Mouse (Mus musculus) cerebellum, adult 18-20 months (tissue): Measurements from ENCODE around the gene Prkar1a.

Experiments used
- DNase-seq, 2 experiments: peaks; one replicate each; pipeline ENCODE4 v3.0.0; 2021

The Prkar1a gene

DNA sequence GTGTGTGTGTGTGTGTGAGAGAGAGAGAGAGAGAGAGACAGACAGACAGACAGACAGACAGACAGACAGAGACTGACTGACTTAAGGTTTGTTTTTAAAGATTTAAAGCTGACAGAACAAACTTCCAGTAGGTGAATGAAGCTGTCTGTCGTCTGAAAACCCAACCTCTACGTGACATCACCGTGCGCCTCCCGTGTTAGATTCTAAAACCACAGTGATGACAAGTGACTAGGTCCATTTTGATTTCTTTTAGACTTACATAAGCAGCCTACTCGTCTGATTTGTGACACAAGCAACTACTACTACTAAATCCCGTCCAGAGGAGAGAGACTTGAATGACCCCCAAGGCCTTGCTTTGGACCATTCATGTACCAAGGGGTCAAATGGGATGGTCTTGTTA is 24.5 kb downstream of the Prkar1a start:
- DNase-seq = no peak

DNA sequence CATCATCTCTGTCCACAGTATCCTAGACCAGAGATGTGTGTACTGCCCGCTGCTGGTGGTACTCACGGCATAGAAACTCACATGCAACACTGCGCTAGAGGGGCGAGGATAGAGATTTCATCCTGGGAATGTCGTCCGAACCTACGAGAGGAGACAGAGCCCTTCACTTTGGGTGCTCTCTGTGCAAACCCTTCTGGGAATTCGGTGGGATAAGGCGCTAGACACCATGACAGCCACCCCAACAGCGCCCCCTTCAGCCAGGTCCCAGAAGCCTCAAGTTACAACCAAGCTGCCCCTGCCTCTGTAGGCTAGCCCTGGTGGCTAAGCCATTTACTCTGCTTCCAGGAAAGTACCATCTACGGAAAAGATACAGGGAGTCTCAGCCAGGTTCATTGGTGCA is 25.3 kb downstream of the Prkar1a start:
- no peak for DNase-seq

DNA sequence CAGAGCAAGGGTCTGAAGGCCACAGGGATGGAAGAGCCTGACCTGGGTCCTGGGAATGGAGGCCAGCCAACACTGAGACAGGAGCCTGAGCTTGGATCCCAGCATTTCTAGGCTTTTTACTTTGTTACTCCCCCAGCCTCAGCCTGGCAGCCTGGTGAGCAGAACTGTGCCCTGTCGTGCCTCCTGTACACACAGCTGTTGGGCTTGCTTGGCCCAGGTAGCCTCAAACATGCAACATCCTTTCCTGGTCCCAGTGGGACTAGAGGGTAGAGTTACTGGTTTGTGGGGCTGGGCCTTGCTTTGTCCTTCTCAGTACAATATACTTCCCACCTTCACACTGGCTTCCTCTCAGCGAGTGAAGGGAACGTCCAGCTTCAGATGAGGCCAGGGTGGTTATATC is 26.0 kb downstream of the Prkar1a start:
- no peak for DNase-seq

DNA sequence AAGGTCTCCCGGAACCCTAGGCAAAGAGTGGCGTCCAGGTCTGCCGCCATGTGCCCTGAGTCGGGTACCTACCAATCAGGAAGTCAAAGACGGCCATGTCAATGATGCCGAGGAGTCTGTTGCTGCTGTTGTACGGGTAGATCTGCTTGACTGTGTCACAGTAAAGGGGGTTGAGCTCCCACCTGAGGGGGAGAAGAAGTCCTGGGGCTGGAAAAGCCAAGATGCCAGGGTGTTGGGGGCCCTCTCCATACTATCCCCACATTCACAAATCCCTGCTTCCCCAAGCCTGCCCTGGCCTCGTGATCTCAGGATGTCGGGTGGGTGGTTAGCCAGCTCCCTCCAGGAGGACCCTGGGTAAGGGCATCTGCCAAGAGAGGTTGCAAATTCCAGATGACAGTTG is 26.6 kb downstream of the Prkar1a start:
- DNase-seq = no peak

DNA sequence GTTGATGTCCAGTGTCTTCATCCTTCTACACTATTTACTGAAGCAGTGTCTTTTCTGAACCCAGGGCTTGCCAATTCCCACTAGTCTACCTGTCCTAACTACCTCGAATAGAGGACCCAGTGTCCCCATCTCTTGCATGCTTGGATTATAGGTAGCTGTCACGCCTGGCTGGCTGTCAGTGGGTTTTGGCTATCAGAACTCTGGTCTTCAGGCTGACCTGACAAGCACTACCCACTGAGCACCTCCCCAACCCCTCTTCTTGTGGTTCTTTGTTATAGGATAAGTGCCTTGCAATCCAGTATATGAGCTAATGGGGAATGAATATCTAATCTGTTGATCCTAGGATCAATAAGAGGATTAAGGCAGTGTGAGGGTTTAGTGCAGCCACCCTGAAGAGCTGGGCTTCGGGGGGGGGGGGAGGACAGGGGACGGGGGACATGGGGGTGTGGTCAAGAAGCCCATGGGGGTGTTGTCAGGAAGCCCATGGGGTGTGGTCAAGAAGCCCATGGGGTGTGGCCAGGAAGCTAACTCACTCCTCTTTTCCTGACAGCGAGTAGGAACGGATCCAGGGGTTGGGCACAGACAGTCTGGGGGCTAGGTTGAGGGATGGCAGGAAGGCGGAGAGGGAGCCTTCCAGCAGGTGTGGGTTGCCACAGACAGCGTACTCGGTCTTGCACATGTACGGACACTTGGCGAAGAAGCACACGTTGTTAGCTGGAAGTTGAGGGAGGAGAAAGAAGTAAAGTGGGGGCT is 27.6 kb downstream of the Prkar1a start:
- no peak for DNase-seq

DNA sequence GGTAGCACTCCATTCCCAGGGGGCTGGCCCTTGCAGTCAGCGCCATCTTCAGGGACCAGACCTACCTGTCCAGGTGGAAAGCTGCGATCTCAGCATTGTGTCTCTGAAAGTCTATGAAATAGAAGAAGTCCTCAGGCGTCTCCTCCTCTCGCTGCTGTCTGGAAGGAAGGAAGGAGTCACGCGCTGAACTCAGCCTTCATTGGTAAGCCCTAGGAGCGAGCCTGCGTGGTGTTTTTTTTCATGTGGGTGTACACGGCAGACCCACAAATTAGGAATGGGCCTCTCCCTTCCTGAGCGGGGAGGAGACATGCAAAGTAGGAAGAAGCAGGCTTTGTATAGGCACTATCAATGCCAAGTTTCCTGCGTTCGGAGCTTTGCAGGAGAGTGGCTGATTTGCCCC is 29.1 kb downstream of the Prkar1a start:
- DNase-seq = no peak

DNA sequence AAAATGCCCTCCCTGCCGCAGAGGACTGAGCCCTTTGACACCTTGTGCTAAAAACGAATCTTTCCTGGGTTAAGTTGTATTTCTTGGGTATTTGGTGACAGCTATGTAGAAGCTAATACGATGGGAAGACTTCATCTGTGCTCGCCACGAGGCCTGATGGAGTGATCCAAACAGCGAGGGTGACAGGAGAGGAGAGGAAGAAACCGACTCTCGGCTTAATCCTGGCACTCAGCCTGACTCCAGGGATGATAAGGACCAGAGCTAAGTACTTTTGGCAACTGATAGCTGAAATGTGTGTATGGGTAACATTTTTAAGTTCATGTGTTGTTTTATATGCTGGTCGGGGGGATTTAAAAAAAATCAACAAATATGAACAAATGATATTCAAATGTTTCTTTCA is 31.7 kb downstream of the Prkar1a start:
- no peak for DNase-seq

DNA sequence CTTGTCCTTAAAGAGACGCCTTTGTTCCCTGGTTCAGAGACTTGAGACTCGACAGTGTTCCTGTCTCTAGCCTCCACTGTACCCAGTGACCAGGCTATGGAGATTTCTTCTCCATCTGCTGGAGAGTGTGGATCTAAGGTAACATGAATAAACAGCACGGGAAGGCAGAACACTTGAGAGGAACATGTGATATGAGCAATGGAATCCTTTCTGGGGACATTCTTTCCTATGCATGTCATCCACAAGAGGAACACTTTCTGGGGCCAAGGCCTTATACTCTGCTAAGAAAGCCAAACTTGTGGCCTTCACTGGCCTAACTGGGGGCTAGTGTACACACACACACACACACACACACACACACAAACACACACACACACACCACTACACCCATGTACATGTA is 32.4 kb downstream of the Prkar1a start:
- no peak for DNase-seq

DNA sequence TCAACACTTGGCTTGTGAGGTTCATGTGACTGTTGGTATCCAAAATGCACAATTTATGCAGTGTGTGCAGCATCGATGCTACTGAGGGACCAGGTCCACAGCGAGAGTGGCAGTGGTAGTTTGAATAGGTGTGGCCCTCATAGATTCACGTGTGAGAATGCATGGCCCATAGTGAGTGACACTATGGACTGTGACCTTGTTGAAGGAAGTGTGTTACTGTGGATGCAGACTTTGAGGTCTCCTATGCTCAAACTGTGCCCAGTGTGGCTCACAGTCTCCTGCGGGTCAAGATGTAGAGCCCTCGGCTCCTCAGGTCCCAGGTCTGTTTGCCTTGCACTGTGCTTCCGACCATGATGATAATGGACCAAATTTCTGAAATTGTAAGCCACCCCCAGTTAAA is 33.0 kb downstream of the Prkar1a start:
- DNase-seq = no peak

DNA sequence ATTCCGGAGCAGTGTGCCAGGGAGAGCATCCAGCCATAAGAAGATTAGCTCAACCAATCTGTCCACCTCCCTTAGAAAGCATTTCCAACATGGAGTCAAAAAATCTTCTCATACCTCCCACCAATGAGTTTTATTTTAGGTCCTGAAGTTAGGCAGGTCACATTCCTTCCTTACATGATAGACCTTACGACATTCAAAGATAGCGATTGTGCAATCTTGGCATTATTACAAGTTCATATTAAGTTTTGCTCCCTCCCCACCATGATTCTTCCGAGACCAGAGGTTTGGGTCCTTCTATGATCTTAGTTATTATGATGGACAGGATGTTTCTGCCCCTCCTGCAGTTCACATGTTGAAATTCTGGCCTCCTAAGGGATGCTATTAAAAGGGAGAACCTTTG is 40.3 kb downstream of the Prkar1a start:
- DNase-seq = no peak

DNA sequence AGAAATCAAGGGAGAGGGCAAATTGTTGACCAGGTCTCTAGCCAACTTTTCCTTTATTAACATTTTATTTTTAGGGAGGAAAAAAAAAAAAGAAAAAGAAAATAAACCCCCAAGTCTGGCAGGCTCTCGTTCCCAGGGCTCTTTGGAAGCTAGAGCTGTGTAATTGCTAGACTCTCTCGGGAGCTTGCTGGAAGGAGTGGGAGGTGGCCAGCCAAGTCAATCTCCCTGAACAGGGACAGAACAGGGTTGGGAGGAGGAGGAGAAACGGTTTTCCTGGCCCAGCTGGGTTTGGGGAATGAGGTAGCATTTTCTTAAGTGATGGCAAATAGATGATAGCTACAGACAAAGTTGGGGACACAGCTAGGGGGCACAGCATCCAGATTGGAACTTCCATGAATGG is 43.5 kb downstream of the Prkar1a start:
- no peak for DNase-seq

DNA sequence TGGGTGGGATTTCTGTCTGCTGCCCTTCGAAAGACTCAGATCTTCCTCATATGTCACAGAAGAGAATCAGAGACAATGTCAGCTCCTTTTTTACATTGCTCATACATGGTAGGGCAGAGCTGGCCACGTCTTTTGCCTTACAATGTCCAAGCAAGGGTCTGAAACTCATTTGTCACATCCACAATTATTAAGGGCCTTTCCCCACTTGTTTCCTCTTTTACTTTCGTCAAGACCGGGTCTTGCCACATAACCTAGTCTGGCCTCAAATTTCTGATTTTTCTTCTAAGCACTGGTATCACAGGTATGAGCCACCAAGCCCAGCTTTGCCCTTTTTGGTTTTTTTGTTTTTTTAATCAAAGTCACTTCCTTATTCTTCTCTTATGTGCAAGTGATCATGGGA is 47.3 kb downstream of the Prkar1a start:
- DNase-seq = no peak

DNA sequence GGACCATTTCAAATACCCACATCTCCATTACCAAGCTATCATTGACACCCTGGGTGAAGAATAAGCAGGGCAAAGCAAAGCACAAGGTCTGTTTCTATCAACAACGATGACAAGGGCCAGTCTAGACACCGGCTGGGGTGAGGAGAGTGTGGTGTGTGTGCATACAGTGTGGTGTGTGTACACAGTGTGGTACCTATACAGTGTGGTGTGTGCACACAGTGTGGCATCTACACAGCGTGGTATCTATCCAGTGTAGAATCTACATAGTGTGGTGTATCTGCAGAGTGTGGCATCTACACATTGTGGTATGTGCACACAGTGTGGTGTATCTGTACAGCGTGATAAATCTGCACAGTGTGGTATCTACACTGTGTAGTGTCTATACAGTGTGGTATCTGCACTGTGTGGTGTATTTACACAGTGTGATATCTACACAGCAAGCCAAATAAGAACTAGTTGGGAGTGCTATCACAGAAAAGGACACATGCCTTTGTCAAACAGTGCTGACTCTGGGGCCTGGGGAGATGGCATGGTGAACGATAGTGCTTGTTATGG is 48.0 kb downstream of the Prkar1a start:
- no peak for DNase-seq

DNA sequence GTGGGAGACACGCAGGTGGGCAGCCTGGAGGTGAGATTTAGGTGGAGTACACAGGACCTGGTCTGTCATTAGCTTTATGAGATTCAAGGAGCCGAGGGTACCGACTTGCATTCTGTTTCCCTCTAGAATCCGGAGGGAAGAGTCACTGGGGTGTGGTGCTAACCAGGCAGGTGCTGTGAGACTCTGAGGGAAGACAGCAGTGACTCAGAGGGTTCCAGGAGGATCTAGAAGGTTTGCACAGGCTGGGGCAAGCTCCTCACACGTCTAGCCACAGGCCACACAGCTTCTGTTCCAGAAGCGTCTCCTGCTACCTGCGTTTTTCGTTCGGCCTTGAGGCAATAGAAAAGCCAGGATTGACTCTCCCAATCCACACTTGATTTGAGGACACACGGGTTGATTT is 49.5 kb downstream of the Prkar1a start:
- no peak for DNase-seq

DNA sequence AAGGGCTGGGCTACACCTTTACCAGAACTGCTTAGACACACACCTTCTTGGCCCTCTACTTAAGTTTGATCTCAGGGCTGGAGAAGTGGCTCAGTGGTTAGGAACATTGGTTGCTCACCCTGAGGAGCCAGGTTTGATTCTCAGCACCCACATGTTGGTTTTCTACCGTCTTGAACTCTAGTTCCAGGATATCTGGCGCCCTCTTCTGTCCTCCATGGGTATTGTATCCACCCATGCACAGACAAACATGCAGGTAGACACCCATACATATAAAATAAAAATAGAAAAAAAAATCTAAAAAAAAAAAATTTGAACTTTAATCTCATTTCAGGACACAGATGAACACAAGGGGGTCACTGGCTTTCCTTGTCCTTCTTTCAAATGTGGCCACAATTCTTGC is 50.6 kb downstream of the Prkar1a start:
- no peak for DNase-seq

DNA sequence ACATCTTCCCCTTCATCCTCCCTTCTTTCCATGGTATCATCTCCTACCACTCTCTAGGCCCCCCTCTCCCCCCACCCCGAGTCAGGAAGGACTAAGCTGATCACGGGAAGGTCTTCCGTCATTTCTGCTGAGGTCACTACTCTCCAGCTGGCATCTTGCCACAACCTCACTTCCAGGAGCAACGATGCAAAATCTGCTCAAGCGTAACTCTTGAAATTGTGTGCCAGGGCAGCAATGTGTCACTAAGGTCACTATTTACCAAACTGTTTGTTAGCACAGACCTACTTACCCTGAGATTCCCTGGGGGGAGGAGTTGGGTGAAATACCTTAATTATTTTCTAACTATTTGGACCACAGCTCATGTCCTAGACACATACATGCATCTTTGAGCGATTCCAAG is 51.6 kb downstream of the Prkar1a start:
- DNase-seq = no peak

DNA sequence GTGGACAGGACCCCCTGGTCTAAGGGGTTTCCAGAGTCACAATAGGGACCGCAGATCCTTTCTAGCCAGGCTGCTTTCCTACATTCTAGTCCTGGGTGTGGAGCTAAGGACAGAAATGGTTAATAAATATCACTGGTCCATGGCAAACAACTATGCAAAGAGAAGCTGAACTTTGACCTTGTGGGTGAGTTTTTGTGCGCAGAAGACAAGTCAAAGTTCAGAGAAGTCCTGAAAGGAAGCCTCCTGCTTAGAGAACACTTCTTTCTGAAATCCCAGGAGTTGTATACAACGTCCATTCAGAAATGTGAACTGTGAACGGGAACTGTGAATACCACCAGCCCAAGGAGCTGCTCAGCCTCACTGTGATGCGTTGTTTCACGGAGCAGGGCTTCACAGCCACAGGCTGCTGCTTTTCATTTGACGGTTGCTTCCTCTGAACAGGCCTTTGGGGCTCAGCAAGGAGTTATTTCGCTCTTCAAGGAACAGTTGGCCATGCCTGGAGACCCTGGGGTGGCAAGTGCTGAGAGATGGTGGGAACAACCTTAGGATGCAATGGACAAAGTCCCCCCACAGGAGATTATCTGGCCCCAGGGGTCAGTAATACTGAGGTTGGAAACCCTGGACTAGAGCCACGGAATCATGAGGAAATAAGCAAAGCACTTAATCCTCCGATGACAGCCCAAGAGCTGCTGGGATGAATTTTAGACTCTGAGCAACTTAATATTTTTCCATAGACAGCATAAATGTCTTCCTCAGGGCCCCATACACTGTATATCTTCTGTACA is 53.0 kb downstream of the Prkar1a start:
- no peak for DNase-seq

DNA sequence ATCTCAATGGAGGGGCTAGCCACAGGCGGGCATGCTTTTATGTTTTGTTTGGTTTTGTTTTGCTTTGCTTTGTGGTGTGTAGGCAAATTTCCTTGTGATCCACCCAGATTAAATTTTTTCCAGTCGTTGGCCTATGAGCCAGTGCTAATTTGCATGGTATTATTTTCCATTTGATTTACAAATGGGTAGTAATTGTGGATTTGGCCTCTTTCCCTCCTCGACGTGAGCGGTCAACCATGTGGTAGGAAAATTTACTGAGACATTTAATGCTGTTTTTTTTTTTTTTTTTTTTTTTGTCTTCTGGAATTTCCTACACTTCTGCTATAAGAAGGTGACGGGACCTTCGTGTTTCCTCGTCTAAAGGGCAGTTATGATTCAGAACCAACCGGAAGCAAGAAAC is 54.6 kb downstream of the Prkar1a start:
- DNase-seq = no peak

DNA sequence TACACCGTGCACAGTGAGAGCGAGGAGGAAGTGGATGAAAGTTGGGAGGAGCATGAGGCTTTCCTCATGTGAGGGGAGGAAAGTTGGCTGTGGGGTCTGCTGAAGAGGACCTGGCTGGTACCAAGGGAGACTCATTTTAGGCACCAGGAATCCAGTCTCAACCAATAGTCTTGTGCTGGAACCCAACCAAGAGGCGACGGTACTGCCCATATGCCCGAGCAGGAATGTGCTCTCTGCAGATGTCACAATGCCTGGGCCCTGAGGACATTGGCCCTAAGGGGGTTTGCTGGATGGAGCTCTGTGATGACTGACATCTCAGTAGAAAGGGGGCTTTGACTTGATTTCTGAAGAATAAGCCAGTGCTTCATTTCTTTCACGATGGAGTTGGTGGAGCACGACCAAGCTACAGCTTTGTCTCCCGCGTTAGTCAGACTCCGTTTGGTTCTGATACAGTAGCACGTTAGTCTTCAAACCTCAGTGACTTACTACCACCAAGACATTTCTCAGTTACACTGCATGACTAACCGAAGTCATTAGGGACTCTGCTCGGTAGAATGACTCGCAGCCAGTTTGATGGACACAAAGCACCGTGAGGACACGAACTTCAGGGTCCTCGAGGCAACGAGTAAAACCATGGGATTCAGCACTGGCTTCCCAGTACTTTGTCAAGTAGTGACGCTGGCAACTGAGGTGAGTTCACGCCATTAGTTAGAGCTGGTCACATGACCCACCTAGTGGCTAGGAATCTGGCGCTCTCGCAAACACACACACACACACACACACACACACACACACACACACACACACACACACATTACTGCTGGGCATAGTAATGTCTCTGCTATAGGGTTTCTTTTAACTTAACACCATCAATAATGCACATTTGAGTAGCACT is 55.4 kb downstream of the Prkar1a start:
- DNase-seq = no peak

DNA sequence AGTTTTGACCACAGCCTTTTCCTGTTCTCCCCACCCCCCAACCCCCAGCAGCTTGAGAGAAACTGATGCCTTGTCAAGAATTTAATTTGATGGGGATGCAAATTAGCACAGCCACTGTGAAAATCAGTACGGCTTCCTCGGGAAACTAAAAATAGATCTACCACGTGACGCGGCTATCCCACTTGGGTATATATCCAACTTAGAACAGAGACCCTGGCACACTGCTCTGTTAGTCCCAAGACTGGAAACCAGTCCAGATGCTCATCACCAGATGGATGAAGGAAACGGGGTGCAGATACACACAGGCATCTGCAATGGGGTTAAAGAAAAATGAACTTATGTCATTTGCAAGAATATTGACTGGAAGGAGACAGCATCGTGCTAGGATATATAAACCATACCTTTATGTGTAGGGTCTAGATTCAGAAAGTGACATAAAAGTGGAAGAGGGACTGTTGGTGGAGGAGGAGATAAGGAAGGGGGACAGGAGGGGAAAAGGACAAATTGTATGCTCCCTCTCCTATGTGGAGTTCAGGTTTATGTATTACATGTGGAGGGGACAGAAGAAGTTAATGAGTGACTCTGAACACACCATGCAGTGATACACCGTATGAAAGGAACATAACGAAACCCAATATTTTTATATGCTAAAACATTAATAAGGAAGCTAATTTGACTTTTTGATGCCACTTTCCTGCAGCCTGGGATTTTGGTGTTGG is 56.3 kb downstream of the Prkar1a start:
- DNase-seq = no peak

DNA sequence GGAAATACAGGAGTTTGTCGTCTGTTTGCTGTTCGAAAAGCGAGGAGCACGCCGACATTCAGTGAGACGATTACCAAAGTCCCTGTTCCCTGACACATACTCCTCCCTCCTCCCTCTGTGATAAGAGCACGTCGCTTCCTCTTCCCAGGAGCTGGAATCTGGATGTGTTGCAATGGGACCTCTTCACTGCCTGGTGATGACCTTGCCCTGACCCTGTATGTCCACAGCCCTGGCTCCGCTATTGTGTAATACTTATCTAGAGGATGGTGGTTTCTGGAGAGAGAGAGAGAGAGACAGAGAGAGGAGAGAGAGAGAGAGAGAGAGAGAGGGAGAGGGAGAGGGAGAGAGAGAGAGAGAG is 56.8 kb downstream of the Prkar1a start:
- DNase-seq = no peak

DNA sequence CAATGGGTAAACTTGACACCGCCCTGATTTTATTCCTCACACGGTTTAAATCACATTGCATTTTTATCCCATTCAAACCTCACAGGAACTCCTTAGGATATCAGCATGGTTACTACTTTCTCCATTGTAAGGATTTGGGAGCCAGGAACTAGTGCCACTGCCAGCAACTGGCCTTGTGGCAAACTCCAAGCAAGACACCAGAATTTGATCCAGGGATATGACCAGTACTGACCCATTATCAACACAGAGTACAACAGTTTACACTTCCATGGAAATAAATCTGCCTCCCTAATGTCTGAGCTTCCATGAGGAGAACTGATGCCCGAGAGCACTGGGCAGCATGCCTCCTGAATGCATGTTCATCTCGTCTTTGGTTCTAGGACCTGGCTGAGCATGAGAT is 57.4 kb downstream of the Prkar1a start:
- DNase-seq = no peak

DNA sequence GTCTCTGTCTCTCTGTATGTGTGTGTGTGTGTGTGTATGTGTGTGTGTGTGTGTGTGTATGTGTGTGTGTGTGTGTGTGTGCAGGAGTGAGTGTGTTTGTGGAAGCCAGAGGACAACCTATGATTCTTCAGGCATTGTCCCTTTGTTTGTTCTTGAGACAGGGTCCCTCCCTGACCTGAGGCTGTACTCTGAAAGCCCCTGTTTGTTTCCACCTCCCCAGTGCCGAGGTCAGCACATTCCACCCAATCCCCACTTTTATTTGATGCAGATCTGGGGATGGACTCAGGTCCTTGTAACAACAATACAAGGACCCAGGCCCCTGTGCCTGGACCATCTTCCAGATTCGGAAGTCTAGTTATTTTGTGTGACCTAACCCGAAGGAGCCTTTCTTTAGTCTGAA is 58.2 kb downstream of the Prkar1a start:
- no peak for DNase-seq
